8 mouse cellular contexts compared by ENCODE assay signal in the genomic region with DNA sequence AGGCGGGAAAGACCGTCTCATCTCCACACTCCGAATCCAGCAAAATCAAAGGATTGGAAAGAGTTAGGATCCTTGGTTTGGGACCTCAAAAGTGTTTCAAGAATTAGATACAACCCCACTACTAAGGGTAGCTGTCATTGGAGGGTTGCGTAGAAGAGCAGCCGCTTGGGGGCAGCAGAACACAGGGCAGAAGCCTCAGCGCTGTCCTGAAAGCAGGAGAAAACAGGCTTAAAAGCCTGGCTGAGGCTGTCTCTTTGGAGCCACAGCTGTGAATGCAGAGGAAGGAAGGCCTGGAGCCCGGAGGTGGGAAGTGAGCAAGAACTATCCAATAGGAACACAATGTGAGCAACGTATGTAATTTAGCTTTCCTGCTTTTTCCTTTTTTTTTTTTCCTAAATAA. TPM values are rescaled to one million over a fixed set of nuclear protein-coding genes. Genes with fewer than 3 reads are reported as not detected.
DNase-seq lines count a peak whose midpoint lies in the region; ATAC-seq and TF ChIP-seq lines count a peak whose summit lies in the region.

No protein-coding gene starts in this region.

- peak; percentile 84 for DNase-seq in gastrocnemius, postnatal 10 days
- peak; percentile 42 for DNase-seq in hindlimb bud, embryonic 11.5 days (ENCODE audit: extremely low spot score, low read depth, low spot score)
- DNase-seq in left cerebral cortex, adult 2 months (ENCODE audit: extremely low spot score in 1 of 2, low spot score in 2 of 2): peak; percentile 80 to 85
- DNase-seq in lung, postnatal 4 days: peak; percentile 86
- peak; percentile 83 to 90 for DNase-seq in right cerebral cortex, postnatal 10 days (ENCODE audit: low spot score in 2 of 2)
- peak; percentile 41 for DNase-seq in urinary bladder, postnatal 10 days (ENCODE audit: low spot score)

- ATAC-seq in activated CD4-positive, CD25-positive, alpha-beta regulatory T cell, adult 4 months: peak; percentile 65
- ATAC-seq in common myeloid progenitor, adult 5-6 weeks (replicated peaks; ENCODE audit: low read depth, poor library complexity, severe bottlenecking): peak; percentile 93

- H3K27ac ChIP-seq in left cerebral cortex, adult 2 months: no peak overlapping the region

- intact Hi-C loops in left cerebral cortex, adult 2 months (cut with DNase I): loop anchor here (1.0 kb wide), 2 partner anchors 56 to 90 kb away; no protein-coding TSS in a partner anchor

- no peak overlapping the region for H3K4me3 ChIP-seq in left cerebral cortex, adult 2 months

- peak; percentile 96 for TF ChIP-seq CTCF in left cerebral cortex, adult 2 months (IDR thresholded peaks at IDR 0.05)

RNA-seq across cellular contexts. Expression of a gene that starts 16.7 kb away (rescaled TPM):
- polyA plus RNA-seq in activated CD4-positive, CD25-positive, alpha-beta regulatory T cell, adult 4 months (2017; shearing (Covaris generic)): 1,000 to 10,000 TPM; 2,602 to 3,921 TPM
- total RNA-seq in common myeloid progenitor, adult 5-6 weeks (2017): 1,801 and 2,134 TPM in 2 replicates
- total RNA-seq in gastrocnemius, postnatal 10 days (2021): 100 to 1,000 TPM; 362 to 382 TPM
- total RNA-seq in left cerebral cortex, adult 2 months (2021): 100 to 1,000 TPM; 223 to 241 TPM

RNA-seq across cellular contexts. Expression of a gene that starts 34.4 kb away (rescaled TPM):
- polyA plus RNA-seq in activated CD4-positive, CD25-positive, alpha-beta regulatory T cell, adult 4 months (2017; shearing (Covaris generic)): not detected
- total RNA-seq in common myeloid progenitor, adult 5-6 weeks (2017): not detected in 2 replicates
- under 1 TPM; 0.14 to 0.38 TPM for total RNA-seq in gastrocnemius, postnatal 10 days (2021)
- 1 to 10 TPM; 2.3 to 2.7 TPM for total RNA-seq in left cerebral cortex, adult 2 months (2021)

RNA-seq across cellular contexts. Expression of a gene that starts 35.1 kb away (rescaled TPM):
- polyA plus RNA-seq in activated CD4-positive, CD25-positive, alpha-beta regulatory T cell, adult 4 months (2017; shearing (Covaris generic)): 10 to 100 TPM in 1 of 2 experiments, 1 to 10 TPM in 1; 8.3 to 12.0 TPM
- total RNA-seq in common myeloid progenitor, adult 5-6 weeks (2017): 45.4 and 48.7 TPM in 2 replicates
- 10 to 100 TPM; 21.4 to 26.2 TPM for total RNA-seq in gastrocnemius, postnatal 10 days (2021)
- 100 to 1,000 TPM; 193 to 197 TPM for total RNA-seq in left cerebral cortex, adult 2 months (2021)
